Mouse (Mus musculus) limb, embryonic 10.5 days (tissue): ENCODE results near the gene Gm5771. TPM values are rescaled to one million over a fixed set of nuclear protein-coding genes. Genes with fewer than 3 reads are reported as not detected.
"Not testable (repeated sequence)": the region's sequence is repeated elsewhere in the genome, so short reads cannot be mapped to it uniquely, and the experiment has no call there.

Source experiments
- DNase-seq: peaks from one replicate; pipeline ENCODE4 v3.0.0-alpha.2; 2017; ENCODE audit warnings: low spot score
- H3K27ac ChIP-seq: fragments of 300-500 bp; sonication (generic); 2 replicates; pipeline ENCODE4 v1.5.1; 2016; ENCODE audit warnings: mild to moderate bottlenecking
- H3K27me3 ChIP-seq: fragments of 300-500 bp; sonication (generic); 2 replicates; pipeline ENCODE4 v1.6.1; 2016; ENCODE audit warnings: low read depth, mild to moderate bottlenecking; ENCODE audit not compliant: poor library complexity, severe bottlenecking
- H3K36me3 ChIP-seq: fragments of 300-500 bp; sonication (generic); 2 replicates; pipeline ENCODE4 v1.6.1; 2016; ENCODE audit warnings: mild to moderate bottlenecking, moderate library complexity
- H3K4me1 ChIP-seq: fragments of 300-500 bp; sonication (generic); 2 replicates; pipeline ENCODE4 v1.6.1; 2016
- H3K4me3 ChIP-seq: fragments of 300-500 bp; sonication (generic); 2 replicates; pipeline ENCODE4 v1.5.1; 2016; ENCODE audit warnings: mild to moderate bottlenecking, moderate library complexity
- H3K9me3 ChIP-seq: fragments of 300-500 bp; sonication (generic); replicated peaks from 2 replicates; pipeline ENCODE4 v1.6.1; 2016; ENCODE audit warnings: mild to moderate bottlenecking
- WGBS: fragments of 180-500 bp; shearing (Covaris S2); methylation state at CpG from one replicate; pipeline ENCODE4 v1.1.7; 2016; 5-methylcytosine and 5-hydroxymethylcytosine counted together
- polyA plus RNA-seq: library from polyadenylated mRNA; unstranded; fragments of >200 nt; fragmentation: Nextera tagmentation; extraction: Ambion mirVana; gene quantifications from 2 replicates; pipeline ENCODE4 v1.2.1, GENCODE M21; 2016

Gm5771 gene
- polyA plus RNA-seq: not detected in 2 replicates

DNA sequence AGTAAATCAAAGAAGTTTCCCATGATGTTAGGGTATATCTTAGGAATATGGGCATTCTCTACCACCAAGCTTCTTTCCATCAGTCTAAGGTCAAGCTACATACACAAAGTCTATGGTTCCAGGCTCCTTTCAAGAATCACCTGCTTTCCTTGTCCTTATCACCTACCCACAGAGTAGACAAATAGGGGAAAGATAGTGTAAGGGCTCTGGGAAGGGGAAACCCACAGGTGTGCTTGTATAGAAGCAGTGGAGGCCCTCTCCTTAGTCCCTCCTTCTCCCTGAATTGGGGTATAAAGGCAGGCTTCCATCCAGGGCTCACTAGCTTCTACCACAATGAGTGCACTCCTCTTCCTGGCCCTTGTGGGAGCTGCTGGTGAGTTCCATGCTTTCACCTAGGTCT, at the start of gene Gm5771:
Gene Gm5771, plus strand, starts transcription at position 301 of the 400 bp plus-strand sequence.
- not testable (repeated sequence) for H3K9me3 ChIP-seq, H3K27ac ChIP-seq, DNase-seq, H3K4me1 ChIP-seq, H3K36me3 ChIP-seq, H3K27me3 ChIP-seq, H3K4me3 ChIP-seq

DNA sequence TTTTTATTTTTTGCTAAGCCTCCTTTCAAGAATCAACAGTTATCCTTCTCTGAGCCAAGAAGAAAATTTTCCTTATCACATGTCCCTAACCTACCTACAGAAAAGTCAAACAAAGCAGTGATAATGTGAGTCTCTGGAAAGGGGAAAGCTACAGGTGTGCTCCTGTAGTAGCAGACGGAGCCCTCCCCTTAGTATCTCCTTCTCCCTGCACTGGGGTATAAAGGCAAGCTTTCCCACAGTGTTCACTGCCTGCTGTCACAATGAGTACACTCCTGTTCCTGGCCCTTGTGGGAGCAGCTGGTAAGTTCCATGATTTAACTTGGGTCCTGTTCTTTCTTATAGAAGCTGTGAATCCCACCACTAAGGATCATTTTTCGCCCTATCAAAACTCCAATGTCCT, 38.2 kb upstream of the Gm5771 start, which contains the start of gene Try10:
Gene Try10, plus strand, starts transcription at position 174 of the 400 bp plus-strand sequence.
- no peak for DNase-seq
- Histone ChIP-seq H3K9me3 (no peaks in the 10 kb centered on the region), H3K27ac (no peak within 1 kb of the TSS), H3K4me1 (no peaks in the 10 kb centered on the region), H3K27me3 (no peaks in the 10 kb centered on the region), H3K4me3 (no peak within 1 kb of the TSS), H3K36me3 (no peaks in the 10 kb centered on the region)
- 83% methylated on average over 2 of the region's 2 CpGs for WGBS

DNA sequence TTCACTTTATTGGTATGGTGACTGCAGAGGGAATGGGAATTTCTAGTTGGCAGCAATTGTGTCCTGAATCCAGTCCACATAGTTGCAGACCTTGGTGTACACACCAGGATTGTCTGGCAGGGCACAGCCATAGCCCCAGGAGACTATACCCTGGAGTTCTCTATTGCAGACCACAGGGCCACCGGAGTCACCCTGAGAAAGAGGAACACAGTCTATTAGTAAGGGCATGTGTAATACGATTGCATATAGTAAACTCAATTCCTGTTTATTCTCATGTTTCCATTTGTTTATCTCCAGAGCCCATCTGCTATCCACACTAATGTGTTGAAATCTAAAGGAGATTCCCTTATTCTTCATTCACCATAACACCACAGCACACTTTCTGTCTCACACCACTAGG, 18.4 kb upstream of the Gm5771 start:
- H3K27ac ChIP-seq, H3K36me3 ChIP-seq, H3K27me3 ChIP-seq, DNase-seq, H3K4me1 ChIP-seq, H3K9me3 ChIP-seq, H3K4me3 ChIP-seq: not testable (repeated sequence)
- 81% methylated on average over 2 of the region's 2 CpGs for WGBS

DNA sequence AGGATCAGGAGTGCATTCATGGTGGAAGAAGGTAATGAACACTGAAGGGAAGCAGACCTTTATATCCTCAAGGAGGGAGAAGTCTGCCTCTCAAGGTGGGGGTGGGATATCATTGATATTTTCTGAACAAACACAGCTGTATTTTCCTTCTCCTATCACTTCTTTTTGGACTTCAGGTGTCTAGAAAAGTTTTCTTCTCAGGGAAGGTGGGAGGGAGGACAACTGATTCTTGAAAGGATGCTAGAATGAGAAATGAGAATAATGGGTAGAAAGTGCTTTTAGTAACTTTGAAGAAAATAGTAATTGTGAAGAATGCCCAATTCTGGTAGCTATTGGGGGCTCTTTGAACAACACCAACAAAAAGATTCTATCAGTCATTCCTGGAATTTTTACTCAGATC, 14.6 kb upstream of the Gm5771 start, which contains the start of gene Prss3:
Gene Prss3, minus strand, starts transcription at position 101 of the 400 bp plus-strand sequence.
- not testable (repeated sequence) for H3K9me3 ChIP-seq, DNase-seq, H3K4me1 ChIP-seq, H3K27ac ChIP-seq, H3K4me3 ChIP-seq, H3K27me3 ChIP-seq, H3K36me3 ChIP-seq

DNA sequence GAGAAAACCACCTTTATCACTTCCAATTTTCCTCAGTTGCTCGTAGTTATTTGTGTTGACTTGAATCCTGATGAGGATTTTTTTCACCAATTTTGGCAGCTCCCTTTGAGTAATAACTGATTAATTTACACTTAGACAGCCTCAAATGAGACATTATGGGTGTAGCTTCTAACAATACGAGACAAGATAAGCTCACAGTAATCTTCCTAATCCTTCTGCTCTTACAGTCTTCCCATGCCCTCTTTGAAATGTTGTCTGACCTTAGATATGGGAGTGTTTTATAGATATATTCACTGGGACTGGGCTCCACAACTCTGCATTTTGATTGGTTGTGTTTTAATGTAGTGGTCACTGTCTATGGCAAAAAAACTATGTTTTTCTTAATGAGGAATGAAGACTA, 5.4 kb upstream of the Gm5771 start:
- Histone ChIP-seq H3K4me3 (no peak overlapping the region), H3K9me3 (no peaks in the 10 kb centered on the region), H3K36me3 (no peaks in the 10 kb centered on the region), H3K27ac (no peak overlapping the region), H3K27me3 (no peaks in the 10 kb centered on the region), H3K4me1 (no peaks in the 10 kb centered on the region)
- DNase-seq: no peak
- 86% methylated on average over 2 of the region's 2 CpGs for WGBS

DNA sequence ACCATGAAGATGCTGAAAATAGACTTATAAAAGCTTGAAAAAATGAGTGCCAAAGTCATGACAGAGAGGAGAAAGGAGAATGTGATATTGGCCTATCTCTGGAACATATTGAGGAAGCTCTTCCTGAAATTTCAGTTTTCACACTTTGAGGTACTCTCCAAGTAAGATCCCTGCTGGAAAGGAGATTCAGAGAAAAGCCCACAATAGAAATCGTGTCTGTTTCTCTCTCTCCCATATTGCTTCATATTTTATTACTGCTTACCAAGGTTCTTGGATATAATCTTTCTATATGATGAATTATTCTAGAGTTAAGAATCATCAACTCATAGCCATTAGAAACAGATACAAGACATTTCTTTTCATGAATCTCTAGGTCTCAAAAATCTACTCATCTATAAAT, 516 bp upstream of the Gm5771 start:
- not testable (repeated sequence) for H3K4me1 ChIP-seq, DNase-seq, H3K27ac ChIP-seq, H3K36me3 ChIP-seq, H3K27me3 ChIP-seq, H3K9me3 ChIP-seq, H3K4me3 ChIP-seq
- 81% methylated on average over 1 of the region's 1 CpGs for WGBS

DNA sequence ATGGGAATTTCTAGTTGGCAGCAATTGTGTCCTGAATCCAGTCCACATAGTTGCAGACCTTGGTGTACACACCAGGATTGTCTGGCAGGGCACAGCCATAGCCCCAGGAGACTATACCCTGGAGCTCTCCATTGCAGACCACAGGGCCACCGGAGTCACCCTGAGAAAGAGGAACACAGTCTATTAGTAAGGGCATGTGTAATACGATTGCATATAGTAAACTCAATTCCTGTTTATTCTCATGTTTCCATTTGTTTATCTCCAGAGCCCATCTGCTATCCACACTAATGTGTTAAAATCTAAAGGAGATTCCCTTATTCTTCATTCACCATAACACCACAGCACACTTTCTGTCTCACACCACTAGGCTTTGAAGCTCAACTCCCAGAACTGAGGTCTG, 50.1 kb downstream of the Gm5771 start:
- not testable (repeated sequence) for H3K27me3 ChIP-seq, H3K4me1 ChIP-seq, H3K4me3 ChIP-seq, H3K9me3 ChIP-seq, H3K36me3 ChIP-seq, DNase-seq, H3K27ac ChIP-seq
- 82% methylated on average over 2 of the region's 2 CpGs for WGBS

DNA sequence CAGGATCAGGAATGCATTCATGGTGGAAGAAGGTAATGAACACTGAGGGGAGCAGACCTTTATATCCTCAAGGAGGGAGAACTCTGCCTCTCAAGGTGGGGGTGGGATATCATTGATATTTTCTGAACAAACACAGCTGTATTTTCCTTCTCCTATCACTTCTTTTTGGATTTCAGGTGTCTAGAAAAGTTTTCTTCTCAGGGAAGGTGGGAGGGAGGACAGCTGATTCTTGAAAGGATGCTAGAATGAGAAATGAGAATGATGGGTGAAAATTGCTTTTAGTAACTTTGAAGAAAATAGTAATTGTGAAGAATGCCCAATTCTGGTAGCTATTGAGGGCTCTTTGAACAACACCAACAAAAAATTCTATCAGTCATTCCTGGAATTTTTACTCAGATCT, 53.9 kb downstream of the Gm5771 start, which contains the start of gene Gm10334:
Gene Gm10334, minus strand, starts transcription at position 101 of the 400 bp plus-strand sequence.
- not testable (repeated sequence) for H3K4me3 ChIP-seq, H3K9me3 ChIP-seq, DNase-seq, H3K4me1 ChIP-seq, H3K36me3 ChIP-seq, H3K27ac ChIP-seq, H3K27me3 ChIP-seq

Other genes with a start within 250 kb of the Gm5771 start
- gene Try4, start 90.1 kb upstream of the Gm5771 start, polyA plus RNA-seq: not detected in 2 replicates
- not detected in 2 replicates for gene Try5, start 75.5 kb upstream of the Gm5771 start, polyA plus RNA-seq
- gene Try10, start 38.3 kb upstream of the Gm5771 start, polyA plus RNA-seq: not detected in 2 replicates
- gene Prss3, start 14.7 kb upstream of the Gm5771 start, polyA plus RNA-seq: not detected in 2 replicates
- not detected in 2 replicates for gene Gm10334, start 53.8 kb downstream of the Gm5771 start, polyA plus RNA-seq
- not detected in 2 replicates for gene Prss1, start 66.6 kb downstream of the Gm5771 start, polyA plus RNA-seq
- not detected in 2 replicates for gene Prss2, start 129.4 kb downstream of the Gm5771 start, polyA plus RNA-seq
- gene Ephb6, start 213.1 kb downstream of the Gm5771 start, polyA plus RNA-seq: 15.1 and 19.1 TPM in 2 replicates
- gene Trpv6, start 244.0 kb downstream of the Gm5771 start, polyA plus RNA-seq: 0.21 and 0.31 TPM in 2 replicates